Mouse (Mus musculus): ENCODE data around the gene Mecom. TPM values are rescaled to one million over a fixed set of nuclear protein-coding genes. Genes with fewer than 3 reads are reported as not detected.

The Mecom gene
- polyA plus RNA-seq, 1 experiment from 2014 or later: 37.4 TPM

DNA sequence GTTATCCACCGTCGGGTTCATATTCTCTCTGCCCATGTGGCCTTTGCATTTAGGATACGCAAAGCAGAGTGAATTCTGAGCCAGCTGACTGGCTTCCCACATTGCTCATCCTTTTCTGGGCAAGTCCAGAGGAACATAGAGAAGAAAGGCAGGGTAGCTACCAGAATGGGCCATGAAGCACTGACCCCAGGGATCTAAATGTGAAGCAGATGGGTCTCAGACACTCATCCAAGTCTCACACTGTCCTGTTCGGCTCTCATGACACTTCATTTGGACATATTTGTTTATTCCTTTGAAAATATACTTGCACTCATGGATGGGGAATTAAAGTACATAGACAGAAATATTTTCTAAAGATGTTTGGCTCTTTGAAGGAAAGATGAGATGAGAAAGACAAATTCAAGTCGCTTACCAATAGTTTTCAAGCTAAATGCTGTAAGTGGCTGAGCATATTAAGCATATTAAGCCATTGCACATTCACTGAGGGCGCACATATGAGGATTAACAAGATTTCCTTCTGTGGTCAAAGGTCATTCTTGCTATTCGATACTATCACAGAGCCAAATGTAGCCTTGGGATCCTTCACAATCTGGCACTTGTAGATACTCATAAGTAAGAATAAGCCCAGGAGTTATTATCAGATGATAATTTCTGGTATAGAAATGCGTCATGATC is 365.9 kb downstream of the Mecom start:
- Histone ChIP-seq H3K4me3 (no peak overlapping the region), H3K27ac (no peak overlapping the region), H3K27me3 (no peaks in the 10 kb centered on the region), H3K9ac (no peak overlapping the region), H3K4me1 (no peaks in the 10 kb centered on the region), H3K9me3 (no peaks in the 10 kb centered on the region), H3K4me2 (replicated peaks) (no peak overlapping the region), H3K36me3 (no peaks in the 10 kb centered on the region)
- ATAC-seq (ENCODE audit: insufficient number of reproducible peaks, insufficient read depth, low FRiP score, low TSS enrichment): no peak
- WGBS: 76% methylated on average over 8 of the region's 8 CpGs

- Histone ChIP-seq H3K27me3 (no peaks in the 10 kb centered on the region), H3K4me1 (no peaks in the 10 kb centered on the region), H3K9ac (no peak overlapping the region), H3K9me3 (no peaks in the 10 kb centered on the region), H3K36me3 (no peaks in the 10 kb centered on the region), H3K4me2 (replicated peaks) (no peak overlapping the region), H3K4me3 (no peak overlapping the region), H3K27ac (no peak overlapping the region)
- 82% methylated on average over 5 of the region's 5 CpGs for WGBS
- ATAC-seq (ENCODE audit: insufficient number of reproducible peaks, insufficient read depth, low FRiP score, low TSS enrichment): no peak
Observed at GRCm38 (mm10) chr3:30176615-30177014, 371.2 kb downstream of the Mecom start.

GRCm38 (mm10) chr3:30173812-30174211 is 374.0 kb downstream of the Mecom start:
- WGBS: 80% methylated on average over 3 of the region's 3 CpGs
- no peak overlapping the region for H3K4me3 ChIP-seq
- H3K27me3 ChIP-seq: no peaks in the 10 kb centered on the region
- H3K9ac ChIP-seq: no peak overlapping the region
- no peak overlapping the region for H3K4me2 ChIP-seq (replicated peaks)
- no peaks in the 10 kb centered on the region for H3K36me3 ChIP-seq
- H3K27ac ChIP-seq: no peak overlapping the region
- H3K9me3 ChIP-seq: no peaks in the 10 kb centered on the region
- no peak for ATAC-seq (ENCODE audit: insufficient number of reproducible peaks, insufficient read depth, low FRiP score, low TSS enrichment)
- no peaks in the 10 kb centered on the region for H3K4me1 ChIP-seq

DNA sequence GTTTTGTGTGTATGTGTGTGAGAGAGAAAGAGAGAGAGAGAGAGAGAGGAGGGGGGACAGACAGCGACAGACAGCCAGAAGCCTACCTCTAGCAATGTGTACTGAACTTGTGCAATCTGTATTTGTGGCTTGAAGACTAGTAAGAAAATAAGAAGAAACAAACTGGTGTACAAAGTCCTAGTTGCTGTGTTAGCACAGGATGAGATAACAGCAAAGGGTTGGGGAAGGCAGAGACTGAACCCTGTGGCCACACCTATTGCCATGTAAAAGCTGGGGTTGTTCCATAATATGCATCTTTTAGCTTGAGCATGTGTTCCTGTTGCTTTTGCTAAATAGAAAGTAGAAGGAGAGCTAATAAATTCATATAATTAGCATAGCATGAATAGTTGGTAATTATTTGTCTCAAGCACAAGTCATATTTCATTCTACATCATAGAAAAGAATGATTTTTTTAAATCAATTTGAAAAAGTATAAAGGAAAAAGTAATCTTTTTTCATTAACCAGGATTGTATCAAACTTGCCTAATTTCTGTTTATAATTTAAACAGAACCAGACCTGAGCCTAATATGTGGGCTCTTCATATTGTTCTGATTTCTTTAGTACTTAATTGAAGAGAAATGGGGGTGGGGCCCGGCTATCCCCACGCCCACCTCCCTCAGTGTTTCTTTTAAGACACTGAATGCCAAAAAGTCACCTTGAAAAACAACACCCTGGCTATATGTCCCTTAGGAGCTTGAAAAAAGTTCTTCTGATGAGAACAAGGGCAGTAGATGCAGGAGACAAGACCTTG is 379.2 kb downstream of the Mecom start:
- Histone ChIP-seq H3K27me3 (no peaks in the 10 kb centered on the region), H3K4me3 (no peak overlapping the region), H3K27ac (no peak overlapping the region), H3K4me1 (0 out of 2 replicates have a peak, but pooled peaks cover 3% of the 10 kb centered on the region), H3K4me2 (replicated peaks) (no peak overlapping the region), H3K9ac (no peak overlapping the region), H3K9me3 (no peaks in the 10 kb centered on the region), H3K36me3 (no peaks in the 10 kb centered on the region)
- ATAC-seq (ENCODE audit: insufficient number of reproducible peaks, insufficient read depth, low FRiP score, low TSS enrichment): no peak
- WGBS: 76% methylated on average over 3 of the region's 3 CpGs

DNA sequence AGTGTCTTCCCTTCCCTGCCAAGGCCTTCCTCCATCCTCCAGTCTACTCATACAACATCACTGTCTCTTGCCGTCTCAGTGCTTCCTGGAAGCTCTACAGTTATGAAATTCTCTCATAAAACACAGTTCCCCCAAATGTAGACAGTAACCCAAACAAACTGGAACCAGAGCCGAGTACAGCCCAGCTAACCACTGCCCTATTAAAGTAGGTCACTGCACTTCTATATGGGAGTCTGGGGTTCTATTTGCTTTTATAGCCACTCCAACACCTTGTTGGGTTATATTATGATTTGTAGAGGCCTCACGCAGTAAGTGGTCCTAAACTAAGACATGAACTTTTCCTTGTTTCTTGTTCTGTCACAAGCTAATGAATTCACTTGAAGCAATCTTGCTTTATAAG is 380.8 kb downstream of the Mecom start:
- no peaks in the 10 kb centered on the region for H3K36me3 ChIP-seq
- no peak overlapping the region for H3K9ac ChIP-seq
- no peak overlapping the region for H3K27ac ChIP-seq
- H3K4me2 ChIP-seq (replicated peaks): no peak overlapping the region
- ATAC-seq (ENCODE audit: insufficient number of reproducible peaks, insufficient read depth, low FRiP score, low TSS enrichment): no peak
- H3K4me1 ChIP-seq: 0 out of 2 replicates have a peak, but pooled peaks cover 3% of the 10 kb centered on the region
- no peaks in the 10 kb centered on the region for H3K27me3 ChIP-seq
- WGBS: 84% methylated on average over 3 of the region's 3 CpGs
- H3K4me3 ChIP-seq: no peak overlapping the region
- no peaks in the 10 kb centered on the region for H3K9me3 ChIP-seq

DNA sequence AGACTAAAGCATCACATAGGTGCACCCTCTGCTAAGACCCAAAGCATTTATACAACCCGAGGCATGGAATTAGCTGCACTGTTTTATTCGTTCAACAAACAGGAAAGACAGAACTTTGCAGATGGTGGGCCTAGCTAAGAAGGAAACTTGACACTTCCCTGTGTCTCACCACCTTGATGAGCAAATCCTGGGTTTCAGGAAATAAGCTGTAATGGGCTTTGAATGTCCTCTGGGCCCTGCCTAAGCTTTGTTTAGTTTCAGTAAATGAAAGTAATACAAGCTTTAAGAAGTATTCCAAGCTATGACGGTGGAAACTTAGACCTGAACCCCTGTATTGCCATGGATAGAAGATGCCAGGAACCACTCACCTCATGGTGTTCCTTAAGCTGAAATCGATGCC is 383.0 kb downstream of the Mecom start:
- Histone ChIP-seq H3K27me3 (no peaks in the 10 kb centered on the region), H3K9me3 (no peaks in the 10 kb centered on the region), H3K4me2 (replicated peaks) (no peak overlapping the region), H3K9ac (no peak overlapping the region), H3K4me3 (no peak overlapping the region), H3K4me1 (0 out of 2 replicates have a peak, but pooled peaks cover 3% of the 10 kb centered on the region), H3K36me3 (no peaks in the 10 kb centered on the region), H3K27ac (no peak overlapping the region)
- no peak for ATAC-seq (ENCODE audit: insufficient number of reproducible peaks, insufficient read depth, low FRiP score, low TSS enrichment)
- 43% methylated on average over 4 of the region's 4 CpGs for WGBS

GRCm38 (mm10) chr3:30163390-30163789 is 384.4 kb downstream of the Mecom start:
- ATAC-seq (ENCODE audit: insufficient number of reproducible peaks, insufficient read depth, low FRiP score, low TSS enrichment): no peak
- no peaks in the 10 kb centered on the region for H3K27me3 ChIP-seq
- H3K9ac ChIP-seq: no peak overlapping the region
- H3K27ac ChIP-seq: no peak overlapping the region
- 0 out of 2 replicates have a peak, but pooled peaks cover 3% of the 10 kb centered on the region for H3K4me1 ChIP-seq
- H3K4me3 ChIP-seq: no peak overlapping the region
- no peak overlapping the region for H3K4me2 ChIP-seq (replicated peaks)
- no peaks in the 10 kb centered on the region for H3K9me3 ChIP-seq
- no peaks in the 10 kb centered on the region for H3K36me3 ChIP-seq
- WGBS: 75% methylated on average over 4 of the region's 4 CpGs

- Histone ChIP-seq H3K9ac (no peak overlapping the region), H3K4me2 (replicated peaks) (no peak overlapping the region), H3K27ac (no peak overlapping the region), H3K36me3 (no peaks in the 10 kb centered on the region), H3K4me3 (no peak overlapping the region), H3K4me1 (0 out of 2 replicates have a peak, but pooled peaks cover 10% of the 10 kb centered on the region), H3K9me3 (no peaks in the 10 kb centered on the region), H3K27me3 (no peaks in the 10 kb centered on the region)
- 70% methylated on average over 5 of the region's 5 CpGs for WGBS
- no peak for ATAC-seq (ENCODE audit: insufficient number of reproducible peaks, insufficient read depth, low FRiP score, low TSS enrichment)
Observed at GRCm38 (mm10) chr3:30160961-30161670, 386.7 kb downstream of the Mecom start.

DNA sequence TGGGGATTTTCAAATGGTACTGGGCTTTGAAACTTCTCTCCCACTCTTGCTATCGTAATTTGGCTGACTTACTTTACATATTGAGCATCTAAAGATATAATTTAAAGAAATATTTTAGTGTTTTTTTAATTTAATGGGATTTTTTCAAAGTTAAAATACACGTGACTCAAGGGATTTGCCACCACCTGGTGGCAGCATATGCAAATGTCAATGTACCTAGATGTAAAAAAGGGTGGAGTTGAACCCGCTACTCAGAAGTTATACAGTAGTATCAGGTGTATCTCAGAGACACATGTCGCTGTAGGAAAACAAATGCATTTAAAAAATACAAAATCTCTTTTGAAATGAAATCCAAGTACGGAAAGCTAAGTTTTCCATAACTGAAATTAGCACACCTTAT is 387.5 kb downstream of the Mecom start:
- H3K27ac ChIP-seq: no peak overlapping the region
- no peak overlapping the region for H3K9ac ChIP-seq
- no peaks in the 10 kb centered on the region for H3K27me3 ChIP-seq
- H3K9me3 ChIP-seq: no peaks in the 10 kb centered on the region
- H3K4me3 ChIP-seq: no peak overlapping the region
- ATAC-seq (ENCODE audit: insufficient number of reproducible peaks, insufficient read depth, low FRiP score, low TSS enrichment): no peak
- H3K4me2 ChIP-seq (replicated peaks): no peak overlapping the region
- WGBS: 83% methylated on average over 5 of the region's 5 CpGs
- H3K36me3 ChIP-seq: no peaks in the 10 kb centered on the region
- 0 out of 2 replicates have a peak, but pooled peaks cover 10% of the 10 kb centered on the region for H3K4me1 ChIP-seq

GRCm38 (mm10) chr3:30157128-30157670 is 390.6 kb downstream of the Mecom start:
- no peak overlapping the region for H3K4me3 ChIP-seq
- ATAC-seq (ENCODE audit: insufficient number of reproducible peaks, insufficient read depth, low FRiP score, low TSS enrichment): no peak
- H3K36me3 ChIP-seq: no peaks in the 10 kb centered on the region
- no peak overlapping the region for H3K9ac ChIP-seq
- no peaks in the 10 kb centered on the region for H3K9me3 ChIP-seq
- WGBS: 78% methylated on average over 7 of the region's 7 CpGs
- no peak overlapping the region for H3K4me2 ChIP-seq (replicated peaks)
- no peaks in the 10 kb centered on the region for H3K27me3 ChIP-seq
- no peak overlapping the region for H3K27ac ChIP-seq
- H3K4me1 ChIP-seq: 0 out of 2 replicates have a peak, but pooled peaks cover 10% of the 10 kb centered on the region

DNA sequence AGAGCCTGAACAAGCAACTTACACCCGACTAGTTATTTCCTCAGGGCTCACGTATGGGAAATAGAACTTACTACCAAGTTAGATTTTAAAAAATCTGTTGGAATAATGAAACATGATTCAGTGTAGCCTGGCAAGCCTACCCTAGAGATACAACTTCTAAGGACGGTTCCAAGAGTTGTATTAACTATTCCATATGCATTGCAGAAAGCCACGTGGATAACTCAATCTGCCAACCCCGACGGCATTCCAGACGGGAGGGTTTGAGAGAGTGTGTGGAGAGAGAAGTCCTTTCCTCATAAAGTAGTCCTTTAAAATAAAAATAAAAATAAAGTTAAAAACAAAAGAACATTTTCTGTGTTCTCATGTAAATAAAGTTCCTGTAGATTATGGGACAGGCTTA is 393.4 kb downstream of the Mecom start:
- Histone ChIP-seq H3K36me3 (no peaks in the 10 kb centered on the region), H3K27ac (no peak overlapping the region), H3K9me3 (no peaks in the 10 kb centered on the region), H3K27me3 (no peaks in the 10 kb centered on the region), H3K4me3 (no peak overlapping the region), H3K4me1 (peaks cover 19% of the 10 kb centered on the region; the same call in 1 of the 2 replicates), H3K9ac (no peak overlapping the region), H3K4me2 (replicated peaks) (no peak overlapping the region)
- ATAC-seq (ENCODE audit: insufficient number of reproducible peaks, insufficient read depth, low FRiP score, low TSS enrichment): no peak
- WGBS: 74% methylated on average over 7 of the region's 7 CpGs

Data from embryonic facial prominence, embryonic 12.5 days (tissue).